Mouse (Mus musculus) spleen, postnatal 4 days (tissue): ENCODE measurements around the gene Adgrg1.

Source experiments
- DNase-seq, 2 experiments: peaks; one replicate each; pipeline ENCODE4 v3.0.0; 2022; ENCODE audit warnings: low spot score in 2 of 2

The Adgrg1 gene

GRCm38 (mm10) chr8:95037106-95037925 is 62.8 kb downstream of the Adgrg1 start:
- DNase-seq: peak in 1 of 2 experiments; percentile 36

GRCm38 (mm10) chr8:95041883-95042784 is 67.6 kb downstream of the Adgrg1 start:
- DNase-seq: no peak

GRCm38 (mm10) chr8:95044811-95045210 is 70.3 kb downstream of the Adgrg1 start:
- DNase-seq: no peak

GRCm38 (mm10) chr8:95046982-95047381 is 72.4 kb downstream of the Adgrg1 start:
- no peak for DNase-seq

GRCm38 (mm10) chr8:95047884-95048680 is 73.5 kb downstream of the Adgrg1 start:
- no peak for DNase-seq

GRCm38 (mm10) chr8:95049636-95050035 is 75.1 kb downstream of the Adgrg1 start:
- no peak for DNase-seq

GRCm38 (mm10) chr8:95054438-95054837 is 79.9 kb downstream of the Adgrg1 start:
- DNase-seq: no peak

- no peak for DNase-seq
These were observed 80.5 kb downstream of the Adgrg1 start, which contains the start of gene Drc7 for GRCm38 (mm10) chr8:95054927-95055510. TSS of gene Drc7 (plus strand) at chr8:95055103.

- no peak for DNase-seq
These were observed 81.9 kb downstream of the Adgrg1 start for GRCm38 (mm10) chr8:95056414-95056813.

- no peak for DNase-seq
These were observed 84.1 kb downstream of the Adgrg1 start for GRCm38 (mm10) chr8:95058661-95059060.

GRCm38 (mm10) chr8:95059812-95060533 is 85.4 kb downstream of the Adgrg1 start:
- DNase-seq: no peak
